Mouse (Mus musculus): Measurements from ENCODE around the gene Zswim4. TPM values are rescaled to one million over a fixed set of nuclear protein-coding genes. Genes with fewer than 3 reads are reported as not detected.

The Zswim4 gene
- polyA plus RNA-seq (2015; fragmentation: Nextera tagmentation; extraction: Ambion mirVana): 5.2 and 5.8 TPM in 2 replicates

GRCm38 (mm10) chr8:84236998-84237473 lies at the start of gene Zswim4:
Gene Zswim4 (minus strand): TSS chr8:84237055.

GRCm38 (mm10) chr8:84269950-84270773 lies 33.3 kb upstream of the Zswim4 start, which contains the start of gene Ccdc130:
Gene Ccdc130 (minus strand): TSS chr8:84270380.

GRCm38 (mm10) chr8:84256822-84257610 lies 20.2 kb upstream of the Zswim4 start, which contains the start of gene Mri1:
Gene Mri1 (minus strand): TSS chr8:84257326.

GRCm38 (mm10) chr8:84249257-84250170 lies 12.7 kb upstream of the Zswim4 start, which contains the start of gene D8Ertd738e:
Gene D8Ertd738e (minus strand): TSS chr8:84249719.

GRCm38 (mm10) chr8:84185117-84185516 lies 51.7 kb downstream of the Zswim4 start, which contains the start of gene Nanos3:
Gene Nanos3 (minus strand): TSS chr8:84185217.

MicroRNA genes within 50 kb of the gene (microRNA counts, 519-probe panel; counts per million panel counts)
- 2,853 counts per million, percentile 42 among the panel's probes with 10 or more counts for microRNA mmu-miR-181c
- microRNA mmu-miR-23a: 5,098 counts per million, percentile 93 among the panel's probes with 10 or more counts
- microRNA mmu-miR-27a: 5,236 counts per million, percentile 94 among the panel's probes with 10 or more counts

Small RNA genes lying within 50 kb of the gene (microRNA-seq; reads per million reads assigned to microRNA genes)
- 2,221 reads per million, percentile 81 among the genes with 10 or more reads in this experiment for gene Mir181c
- gene Mir181d: 911 reads per million, percentile 72 among the genes with 10 or more reads in this experiment
- gene Mir23a: 42,932 reads per million, percentile 98 among the genes with 10 or more reads in this experiment
- not detected for gene Mir24-2
- gene Mir27a: 1,042 reads per million, percentile 73 among the genes with 10 or more reads in this experiment
- not detected for gene Mir3074-2

Other genes with a start within 250 kb of the Zswim4 start
- 3.5 and 4.3 TPM in 2 replicates for gene Samd1, start 239.4 kb downstream of the Zswim4 start, polyA plus RNA-seq (2015; fragmentation: Nextera tagmentation; extraction: Ambion mirVana)
- gene 1700067K01Rik, start 235.6 kb downstream of the Zswim4 start, polyA plus RNA-seq (2015; fragmentation: Nextera tagmentation; extraction: Ambion mirVana): 0.39 and 0.48 TPM in 2 replicates
- gene 2210011C24Rik, start 224.9 kb downstream of the Zswim4 start, polyA plus RNA-seq (2015; fragmentation: Nextera tagmentation; extraction: Ambion mirVana): 0.43 and 0.60 TPM in 2 replicates
- 0.47 and 1.3 TPM in 2 replicates for gene Palm3, start 215.6 kb downstream of the Zswim4 start, polyA plus RNA-seq (2015; fragmentation: Nextera tagmentation; extraction: Ambion mirVana)
- gene Il27ra, start 194.5 kb downstream of the Zswim4 start, polyA plus RNA-seq (2015; fragmentation: Nextera tagmentation; extraction: Ambion mirVana): 0.53 and 0.96 TPM in 2 replicates
- not detected in 2 replicates for gene Rln3, start 192.1 kb downstream of the Zswim4 start, polyA plus RNA-seq (2015; fragmentation: Nextera tagmentation; extraction: Ambion mirVana)
- 0.82 and 0.94 TPM in 2 replicates for gene Gm10643, start 171.9 kb downstream of the Zswim4 start, polyA plus RNA-seq (2015; fragmentation: Nextera tagmentation; extraction: Ambion mirVana)
- 3.1 and 3.3 TPM in 2 replicates for gene Rfx1, start 170.2 kb downstream of the Zswim4 start, polyA plus RNA-seq (2015; fragmentation: Nextera tagmentation; extraction: Ambion mirVana)
- gene Dcaf15, start 132.3 kb downstream of the Zswim4 start, polyA plus RNA-seq (2015; fragmentation: Nextera tagmentation; extraction: Ambion mirVana): 3.0 and 3.2 TPM in 2 replicates
- gene Podnl1, start 111.1 kb downstream of the Zswim4 start, polyA plus RNA-seq (2015; fragmentation: Nextera tagmentation; extraction: Ambion mirVana): 0.16 and 0.22 TPM in 2 replicates
- gene Cc2d1a, start 89.1 kb downstream of the Zswim4 start, polyA plus RNA-seq (2015; fragmentation: Nextera tagmentation; extraction: Ambion mirVana): 14.8 and 15.7 TPM in 2 replicates
- 0.16 and 0.50 TPM in 2 replicates for gene 4930432K21Rik, start 89.0 kb downstream of the Zswim4 start, polyA plus RNA-seq (2015; fragmentation: Nextera tagmentation; extraction: Ambion mirVana)
- 1.1 and 1.3 TPM in 2 replicates for gene Nanos3, start 51.8 kb downstream of the Zswim4 start, polyA plus RNA-seq (2015; fragmentation: Nextera tagmentation; extraction: Ambion mirVana)
- gene D8Ertd738e, start 12.7 kb upstream of the Zswim4 start, polyA plus RNA-seq (2015; fragmentation: Nextera tagmentation; extraction: Ambion mirVana): 269 and 288 TPM in 2 replicates
- gene Mri1, start 20.3 kb upstream of the Zswim4 start, polyA plus RNA-seq (2015; fragmentation: Nextera tagmentation; extraction: Ambion mirVana): 63.3 and 68.1 TPM in 2 replicates
- gene Ccdc130, start 33.3 kb upstream of the Zswim4 start, polyA plus RNA-seq (2015; fragmentation: Nextera tagmentation; extraction: Ambion mirVana): 9.6 and 10.7 TPM in 2 replicates
- 2.2 and 4.1 TPM in 2 replicates for gene Cacna1a, start 151.4 kb upstream of the Zswim4 start, polyA plus RNA-seq (2015; fragmentation: Nextera tagmentation; extraction: Ambion mirVana)

All from urinary bladder, postnatal 0 days (tissue).